Mouse (Mus musculus): ENCODE data around the gene Fmnl2. TPM values are rescaled to one million over a fixed set of nuclear protein-coding genes. Genes with fewer than 3 reads are reported as not detected.

Gene Fmnl2
- polyA plus RNA-seq, 1 experiment = not detected

DNA sequence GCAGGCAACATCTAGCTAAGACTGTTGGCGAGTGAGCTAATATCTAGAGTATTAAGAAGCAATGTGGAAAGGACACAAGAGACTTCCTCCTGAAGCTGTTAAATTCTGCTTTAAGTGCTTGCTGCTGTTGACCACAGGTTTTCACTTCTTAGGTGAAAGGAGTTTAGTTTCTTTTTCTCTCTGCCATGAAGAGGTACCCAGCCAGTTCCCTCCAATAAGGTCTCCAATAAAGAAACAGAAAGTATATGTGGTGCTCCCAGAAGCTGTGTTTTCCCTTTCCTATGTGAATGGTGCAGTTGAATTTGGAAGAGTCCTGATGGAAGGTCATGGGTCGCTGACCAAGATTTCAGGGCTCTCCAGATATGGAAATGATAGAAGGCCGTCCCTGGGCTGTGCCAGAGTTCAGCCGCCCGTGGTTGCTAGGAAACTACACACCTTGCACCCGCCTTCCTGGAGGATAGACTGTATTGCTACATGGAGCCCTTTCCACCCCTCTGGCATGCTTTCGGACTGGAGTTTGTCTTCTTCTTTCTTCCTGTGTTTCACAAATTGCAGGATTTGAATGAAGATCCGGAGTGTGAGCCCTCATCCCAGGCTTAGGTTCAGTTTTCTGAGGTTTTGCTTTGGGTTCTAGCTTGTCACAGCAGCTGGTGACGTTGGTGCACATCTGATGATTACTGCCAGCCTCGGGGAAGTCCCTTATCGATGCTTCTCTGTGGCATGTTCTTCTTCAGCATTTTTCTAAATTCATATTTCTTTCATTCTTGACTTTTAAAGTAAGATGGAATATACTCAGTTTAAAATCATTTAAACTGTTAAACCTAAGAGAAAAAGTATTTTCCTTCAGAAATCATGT lies 244.5 kb downstream of the Fmnl2 start:
- no peak for TF ChIP-seq GATA1 (IDR thresholded peaks at IDR 0.05; ENCODE audit: low read length)

- TF ChIP-seq GATA1 (IDR thresholded peaks at IDR 0.05; ENCODE audit: low read length) = no peak
Observed at GRCm38 (mm10) chr2:53102901-53103300, 245.2 kb downstream of the Fmnl2 start.

DNA sequence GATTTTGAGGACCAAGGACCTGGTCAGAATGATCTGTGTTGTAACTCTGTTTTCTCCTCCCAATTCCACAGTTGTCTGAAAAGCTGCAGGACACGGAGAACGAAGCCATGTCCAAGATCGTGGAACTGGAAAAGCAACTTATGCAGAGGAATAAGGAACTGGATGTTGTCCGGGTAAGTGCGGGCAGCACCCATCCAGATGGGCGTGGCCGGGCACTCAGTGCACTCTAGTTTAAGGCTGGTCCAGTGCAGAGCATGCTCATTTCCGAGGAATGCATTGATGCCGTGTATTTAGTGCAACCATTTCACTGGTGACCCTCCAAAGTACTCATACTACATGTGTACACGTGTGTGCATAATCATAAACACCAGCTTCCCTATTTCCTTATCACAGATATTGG lies 247.7 kb downstream of the Fmnl2 start:
- no peak for TF ChIP-seq GATA1 (IDR thresholded peaks at IDR 0.05; ENCODE audit: low read length)

GRCm38 (mm10) chr2:53106056-53106455 lies 248.4 kb downstream of the Fmnl2 start:
- TF ChIP-seq GATA1 (IDR thresholded peaks at IDR 0.05; ENCODE audit: low read length) = no peak

GRCm38 (mm10) chr2:53106472-53106871 lies 248.8 kb downstream of the Fmnl2 start:
- TF ChIP-seq GATA1 (IDR thresholded peaks at IDR 0.05; ENCODE audit: low read length) = no peak

DNA sequence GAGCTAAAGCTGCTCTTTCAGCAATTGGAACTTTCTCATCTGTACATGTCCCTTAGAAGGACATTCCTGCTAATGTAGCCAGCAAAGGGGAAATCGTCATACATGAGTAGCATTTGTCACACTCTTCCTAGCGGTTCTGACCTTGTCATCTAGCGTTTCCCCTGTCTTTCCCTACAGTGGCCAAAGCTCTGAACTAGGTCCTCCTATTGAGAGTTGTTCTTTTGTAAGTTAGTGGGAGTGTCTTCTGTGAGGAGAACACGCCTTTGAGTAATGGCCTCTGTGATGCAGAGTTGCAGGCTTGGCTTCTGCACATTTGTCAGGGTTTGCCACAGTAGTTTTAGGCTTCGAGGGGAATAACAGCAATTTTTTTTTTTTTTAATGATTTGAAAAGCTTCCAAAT lies 250.9 kb downstream of the Fmnl2 start:
- no peak for TF ChIP-seq GATA1 (IDR thresholded peaks at IDR 0.05; ENCODE audit: low read length)

GRCm38 (mm10) chr2:53121797-53122196 lies 264.1 kb downstream of the Fmnl2 start:
- no peak for TF ChIP-seq GATA1 (IDR thresholded peaks at IDR 0.05; ENCODE audit: low read length)

DNA sequence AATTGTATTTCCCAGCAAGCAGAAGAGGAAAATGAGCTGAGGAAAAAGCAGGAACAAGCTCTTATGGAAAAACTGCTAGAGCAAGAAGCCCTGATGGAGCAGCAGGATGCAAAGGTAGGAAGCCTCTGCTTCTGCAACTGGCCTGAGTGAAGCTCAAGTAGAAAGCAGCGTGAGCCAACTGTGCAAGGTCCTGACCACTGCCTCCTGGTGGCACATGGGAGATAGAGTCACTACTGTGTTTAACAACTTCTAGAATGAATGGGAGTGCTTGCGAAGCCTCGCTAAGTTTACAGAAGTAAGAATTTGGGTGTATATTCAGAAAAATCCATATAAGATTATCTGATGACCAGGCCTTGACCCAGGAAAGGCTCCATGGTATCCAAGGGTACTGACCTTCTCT lies 268.3 kb downstream of the Fmnl2 start:
- TF ChIP-seq GATA1 (IDR thresholded peaks at IDR 0.05; ENCODE audit: low read length) = no peak

DNA sequence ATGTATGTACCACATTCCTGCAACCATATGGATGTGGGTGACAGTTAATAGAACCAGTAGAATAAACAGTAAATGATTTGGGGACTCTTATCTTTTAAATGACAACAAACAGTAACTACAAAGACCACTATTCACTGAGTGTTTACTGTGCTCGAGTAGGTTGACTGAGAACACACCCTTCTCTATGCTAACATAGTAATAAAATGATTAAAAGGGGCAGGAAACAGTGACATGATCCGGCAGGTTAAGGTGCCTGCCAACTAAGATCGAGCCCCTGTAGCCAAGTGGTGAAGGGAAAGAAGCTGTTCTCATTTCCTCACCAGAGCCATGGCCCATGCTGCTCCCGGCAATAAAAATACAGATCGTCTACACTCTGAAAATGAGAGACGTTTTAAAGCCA lies 271.4 kb downstream of the Fmnl2 start:
- TF ChIP-seq GATA1 (IDR thresholded peaks at IDR 0.05; ENCODE audit: low read length) = no peak

DNA sequence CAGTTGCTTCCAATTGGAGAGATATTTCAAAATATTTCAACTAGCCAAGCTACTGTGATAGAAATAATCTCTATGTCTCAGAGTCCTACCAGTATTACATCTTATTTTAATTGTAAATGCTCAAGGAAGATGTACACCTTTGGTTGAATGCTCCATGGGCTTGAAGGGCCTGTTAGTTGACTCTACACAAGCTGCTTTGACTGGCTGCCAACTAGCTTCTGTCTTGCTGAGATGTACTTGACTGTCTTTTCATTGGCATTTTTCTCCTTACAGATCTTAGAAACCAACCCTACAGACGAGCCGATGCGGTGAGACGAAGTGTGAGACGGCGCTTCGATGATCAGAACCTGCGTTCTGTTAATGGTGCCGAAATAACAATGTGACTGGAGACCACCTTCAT lies 273.9 kb downstream of the Fmnl2 start:
- no peak for TF ChIP-seq GATA1 (IDR thresholded peaks at IDR 0.05; ENCODE audit: low read length)

DNA sequence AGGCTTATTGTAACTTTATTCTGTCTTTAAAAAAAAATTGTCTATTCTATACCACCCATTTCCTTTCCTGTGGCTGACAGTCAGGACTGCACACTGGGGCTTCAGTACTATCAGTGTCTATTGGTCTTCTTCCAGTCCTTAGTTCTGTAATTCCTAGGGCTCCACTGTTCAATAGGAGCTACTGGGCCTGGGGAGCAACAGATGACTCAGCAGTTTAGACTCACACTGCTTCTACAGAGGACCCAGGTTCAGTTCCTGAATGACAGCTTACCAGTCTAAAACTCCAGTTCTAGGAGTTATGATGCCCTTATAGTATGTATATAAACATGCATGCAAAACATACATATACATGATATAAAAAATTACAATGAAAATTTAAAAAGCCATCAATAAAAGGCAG lies 289.2 kb downstream of the Fmnl2 start:
- no peak for TF ChIP-seq GATA1 (IDR thresholded peaks at IDR 0.05; ENCODE audit: low read length)

- TF ChIP-seq GATA1 (IDR thresholded peaks at IDR 0.05; ENCODE audit: low read length) = no peak
Observed at GRCm38 (mm10) chr2:53173966-53174365, 316.3 kb downstream of the Fmnl2 start.

- TF ChIP-seq GATA1 (IDR thresholded peaks at IDR 0.05; ENCODE audit: low read length) = no peak
Observed at GRCm38 (mm10) chr2:53178966-53179365, 321.3 kb downstream of the Fmnl2 start.

DNA sequence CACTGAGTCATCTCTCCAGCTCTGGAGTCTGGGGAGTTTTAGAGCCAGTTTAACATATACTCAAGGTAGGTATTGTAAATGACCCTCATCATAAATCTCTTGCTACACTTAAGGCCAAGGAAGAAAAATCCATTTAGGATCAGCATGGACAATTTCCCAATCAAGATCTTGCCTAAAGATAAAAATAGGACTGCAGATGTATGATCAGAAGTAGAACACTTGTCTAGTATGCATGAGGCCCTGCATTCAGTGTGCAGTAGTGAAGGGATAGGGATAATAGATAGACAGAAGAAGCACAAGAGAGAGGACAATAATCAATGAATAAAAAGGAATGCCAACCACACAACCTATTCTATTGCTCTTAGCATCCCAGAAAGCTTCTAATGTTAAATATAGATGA lies 322.2 kb downstream of the Fmnl2 start:
- TF ChIP-seq GATA1 (IDR thresholded peaks at IDR 0.05; ENCODE audit: low read length) = no peak

Other genes starting within 250 kb of the Fmnl2 start
- not detected in 2 replicates for gene Cacnb4, start 181.0 kb upstream of the Fmnl2 start, polyA plus RNA-seq (2012)
- gene Stam2, start 115.6 kb upstream of the Fmnl2 start, polyA plus RNA-seq (2012) = 8.9 and 13.6 TPM in 2 replicates